Mouse (Mus musculus) bone marrow macrophage, adult 2 months (primary cell): ENCODE data around the gene Slc19a1. TPM values are rescaled to one million over a fixed set of nuclear protein-coding genes. Genes with fewer than 3 reads are reported as not detected.

Source experiments
- H3K27ac ChIP-seq: 2 replicates; pipeline ENCODE4 v1.5.1; 2012; ENCODE audit warnings: low read depth, low read length; ENCODE audit not compliant: insufficient read depth
- H3K4me1 ChIP-seq: 2 replicates; pipeline ENCODE4 v1.6.1; 2012; ENCODE audit warnings: low read length; ENCODE audit not compliant: control insufficient read depth, insufficient read depth
- H3K4me3 ChIP-seq: 2 replicates; pipeline ENCODE4 v1.5.1; 2012; ENCODE audit warnings: mild to moderate bottlenecking, low read length, moderate library complexity; ENCODE audit not compliant: insufficient read depth
- CTCF ChIP-seq: IDR thresholded peaks from 2 replicates; pipeline ENCODE4 v1.5.1; 2012; ENCODE audit warnings: low read depth, mild to moderate bottlenecking, low read length, moderate library complexity
- POLR2A ChIP-seq: IDR thresholded peaks from 2 replicates; pipeline ENCODE4 v1.6.1; 2012; ENCODE audit warnings: mild to moderate bottlenecking, low read depth, low read length, borderline replicate concordance
- polyA plus RNA-seq: library from polyadenylated mRNA; stranded (reverse); fragments of >200 nt; gene quantifications from 2 replicates; pipeline ENCODE4 v1.2.4, GENCODE M21; 2012; ENCODE audit not compliant: missing spikeins, insufficient read depth, insufficient read length

The Slc19a1 gene
- polyA plus RNA-seq, 1 experiment = 10.7 TPM

DNA sequence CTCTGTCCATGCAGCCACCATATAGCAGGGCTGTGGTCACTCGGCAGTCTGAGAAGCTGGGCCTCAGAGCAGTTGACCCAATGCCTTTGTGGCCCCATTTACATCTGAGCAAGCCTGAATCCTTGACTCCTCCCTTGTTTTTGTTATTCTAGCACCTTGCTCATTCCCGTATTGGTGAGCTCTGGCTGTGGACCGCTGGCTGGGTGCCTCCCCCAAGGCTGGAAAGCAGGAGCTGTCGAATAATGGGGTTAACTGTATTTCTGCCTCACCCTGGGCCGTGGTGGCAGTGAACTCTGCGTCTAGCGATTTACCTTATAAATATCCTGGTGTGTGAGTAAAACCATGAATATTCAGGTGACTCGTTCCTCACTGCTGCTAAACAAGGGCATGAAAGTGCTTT is 15.5 kb upstream of the Slc19a1 start:
- H3K4me3 ChIP-seq = no peak overlapping the region
- H3K27ac ChIP-seq = no peak overlapping the region
- no peaks in the 10 kb centered on the region for H3K4me1 ChIP-seq
- TF ChIP-seq POLR2A (no peak), CTCF (no peak)

DNA sequence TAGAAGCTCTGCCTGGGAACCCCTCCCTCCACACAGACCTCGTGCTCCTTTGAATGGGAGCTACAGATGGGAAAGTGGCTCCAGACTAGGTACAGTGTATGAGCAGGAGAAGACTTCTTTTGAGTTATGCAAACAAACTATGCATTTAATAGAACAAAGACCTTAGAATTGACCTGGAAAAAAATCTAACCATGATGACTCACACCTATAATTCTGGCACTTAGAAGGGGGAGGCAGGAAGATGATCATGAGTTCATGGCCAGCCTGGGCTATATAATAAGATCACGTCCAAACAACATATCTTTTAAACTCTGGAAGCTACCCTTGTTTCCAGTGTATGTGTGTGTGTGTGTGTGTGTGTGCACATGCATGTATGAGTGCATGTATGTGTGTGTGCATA is 15.0 kb upstream of the Slc19a1 start:
- Histone ChIP-seq H3K4me3 (no peak overlapping the region), H3K4me1 (no peaks in the 10 kb centered on the region), H3K27ac (no peak overlapping the region)
- TF ChIP-seq POLR2A (no peak), CTCF (no peak)

DNA sequence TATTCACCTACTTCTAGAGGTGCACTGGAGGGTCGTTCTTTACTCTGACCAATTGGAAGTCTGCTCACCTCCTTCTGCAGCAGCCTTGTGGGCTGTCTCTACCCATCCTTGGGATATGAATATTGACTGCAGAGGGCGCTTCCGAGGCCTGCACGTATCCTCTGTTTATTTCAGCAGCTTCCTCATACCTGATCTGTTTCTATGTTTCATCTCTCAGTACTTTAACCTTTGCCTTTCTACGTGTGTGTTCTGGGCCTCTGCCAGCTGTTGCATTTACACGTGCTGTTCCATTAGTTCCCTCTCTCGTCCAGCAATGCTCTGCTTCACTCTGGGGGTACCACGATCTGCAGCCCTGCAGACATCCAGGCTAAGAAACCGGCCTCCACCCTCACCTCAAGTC is 14.4 kb upstream of the Slc19a1 start:
- H3K27ac ChIP-seq = no peak overlapping the region
- TF ChIP-seq CTCF (no peak), POLR2A (no peak)
- H3K4me1 ChIP-seq = no peaks in the 10 kb centered on the region
- H3K4me3 ChIP-seq = no peak overlapping the region

DNA sequence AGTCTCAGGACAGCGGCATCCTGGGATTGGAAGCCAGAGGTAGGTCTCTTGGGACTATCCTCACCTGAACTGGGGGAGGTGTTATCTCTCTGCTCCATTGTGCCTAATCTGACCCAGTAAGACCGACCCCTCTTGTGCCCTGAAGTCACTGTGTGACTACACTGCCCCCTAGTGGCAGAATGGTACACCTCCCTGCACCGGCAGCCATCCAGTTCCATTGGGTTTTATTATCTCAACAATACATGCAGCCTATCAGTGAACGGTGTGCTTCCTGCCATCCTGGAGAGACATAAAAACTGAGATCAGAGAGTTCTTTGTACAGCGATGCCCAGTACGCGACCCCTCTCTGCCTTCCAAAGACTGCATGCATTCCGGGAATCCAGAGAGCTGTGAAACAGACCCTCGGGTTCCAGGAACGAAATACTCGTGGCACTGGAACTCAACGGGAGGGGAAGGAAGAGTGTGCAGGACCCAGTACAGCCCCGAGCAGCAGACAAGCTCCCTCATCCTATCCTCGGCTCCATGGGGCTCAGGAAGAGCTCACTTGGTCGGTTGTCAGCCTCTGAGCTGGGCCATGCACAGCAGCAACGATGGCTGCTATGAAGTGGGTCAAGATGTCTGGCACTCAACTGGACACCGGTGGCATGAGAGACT is 10.5 kb upstream of the Slc19a1 start:
- Histone ChIP-seq H3K4me1 (no peaks in the 10 kb centered on the region), H3K27ac (no peak overlapping the region), H3K4me3 (no peak overlapping the region)
- peak; percentile 98 for TF ChIP-seq CTCF
- TF ChIP-seq POLR2A = no peak

DNA sequence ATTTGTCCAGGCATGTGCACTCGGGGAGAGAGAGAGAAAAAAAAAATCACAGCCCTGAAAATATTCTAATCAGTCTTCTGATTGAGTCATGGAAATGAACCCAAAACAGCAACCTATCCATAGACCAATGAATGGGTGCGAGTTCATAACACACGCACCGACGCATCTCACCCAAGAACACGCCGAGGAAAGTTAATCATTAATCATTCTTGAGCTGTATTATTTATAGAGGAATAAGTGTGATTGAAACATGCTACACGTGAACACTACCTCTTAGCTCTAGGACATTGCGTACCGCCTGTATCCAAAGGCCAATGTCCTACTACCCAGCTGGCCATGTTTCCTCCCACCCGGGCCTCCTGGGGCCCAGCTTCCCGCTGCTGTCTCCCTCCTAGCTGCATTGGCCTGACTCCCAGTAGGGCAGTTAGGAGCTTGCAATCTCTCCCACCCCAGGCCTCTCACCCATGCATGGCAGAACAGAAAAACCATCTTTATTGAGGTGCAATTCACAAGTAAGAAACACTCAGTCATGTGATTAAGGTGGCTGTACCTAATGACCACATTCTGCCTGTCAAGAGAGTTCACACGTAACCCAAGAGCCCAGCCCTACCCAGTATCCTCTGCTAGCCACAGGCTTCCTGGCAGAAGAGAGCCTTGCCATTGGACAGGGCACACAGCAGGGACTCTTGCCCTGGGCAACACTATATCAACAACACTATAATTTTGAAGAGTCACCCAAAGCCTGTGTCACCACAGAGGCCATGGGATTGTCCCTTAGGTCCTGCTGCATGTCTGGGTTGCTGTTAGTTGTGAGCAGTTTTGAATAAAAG is 9.5 kb upstream of the Slc19a1 start:
- no peaks in the 10 kb centered on the region for H3K4me1 ChIP-seq
- no peak overlapping the region for H3K27ac ChIP-seq
- TF ChIP-seq CTCF (no peak), POLR2A (no peak)

DNA sequence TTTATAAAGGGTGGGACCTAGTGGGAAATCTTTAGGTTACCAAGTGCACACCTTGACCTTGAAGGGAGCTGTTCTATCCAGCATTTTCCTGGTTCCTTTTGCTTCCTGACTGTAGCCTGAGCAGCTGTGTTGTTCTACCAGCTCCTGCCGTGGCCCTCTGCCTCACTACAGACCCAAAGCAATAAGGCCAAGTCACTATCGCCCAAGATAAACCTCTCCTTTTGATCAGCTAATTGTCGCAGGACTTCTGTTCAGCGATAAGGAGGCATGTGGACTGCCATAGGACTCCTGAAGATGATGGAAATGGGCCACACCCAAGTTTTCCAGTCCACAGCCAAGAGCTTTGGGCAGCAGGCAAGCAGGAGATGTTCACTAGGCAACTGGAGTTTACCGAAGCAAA is 7.8 kb upstream of the Slc19a1 start:
- H3K27ac ChIP-seq = no peak overlapping the region
- no peaks in the 10 kb centered on the region for H3K4me1 ChIP-seq
- H3K4me3 ChIP-seq = no peak overlapping the region
- TF ChIP-seq POLR2A = no peak

More for the DNA sequence above, 9.5 kb upstream of the Slc19a1 start:
- no peak overlapping the region for H3K4me3 ChIP-seq

DNA sequence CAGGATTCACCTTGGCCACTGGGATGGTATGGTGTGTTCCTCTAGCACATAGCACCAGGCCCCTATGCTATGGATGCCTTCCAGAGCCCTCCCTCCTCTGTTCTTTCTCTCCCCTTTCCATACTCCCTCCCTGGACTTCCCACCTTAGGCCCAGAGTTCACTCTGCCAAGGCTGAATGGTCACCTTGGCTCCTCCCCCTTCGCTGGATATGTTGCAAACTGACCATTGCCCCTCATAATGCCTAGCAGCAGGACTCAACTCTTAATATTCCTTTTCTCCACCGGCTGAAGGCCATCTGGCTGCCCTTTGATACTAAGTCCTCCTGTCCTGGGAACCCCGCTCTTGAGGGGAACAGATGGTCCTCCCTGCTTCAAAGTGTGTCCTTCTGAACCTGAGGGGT is 5.1 kb upstream of the Slc19a1 start:
- Histone ChIP-seq H3K27ac (no peak overlapping the region), H3K4me1 (no peaks in the 10 kb centered on the region), H3K4me3 (no peak overlapping the region)
- TF ChIP-seq CTCF (no peak), POLR2A (no peak)

DNA sequence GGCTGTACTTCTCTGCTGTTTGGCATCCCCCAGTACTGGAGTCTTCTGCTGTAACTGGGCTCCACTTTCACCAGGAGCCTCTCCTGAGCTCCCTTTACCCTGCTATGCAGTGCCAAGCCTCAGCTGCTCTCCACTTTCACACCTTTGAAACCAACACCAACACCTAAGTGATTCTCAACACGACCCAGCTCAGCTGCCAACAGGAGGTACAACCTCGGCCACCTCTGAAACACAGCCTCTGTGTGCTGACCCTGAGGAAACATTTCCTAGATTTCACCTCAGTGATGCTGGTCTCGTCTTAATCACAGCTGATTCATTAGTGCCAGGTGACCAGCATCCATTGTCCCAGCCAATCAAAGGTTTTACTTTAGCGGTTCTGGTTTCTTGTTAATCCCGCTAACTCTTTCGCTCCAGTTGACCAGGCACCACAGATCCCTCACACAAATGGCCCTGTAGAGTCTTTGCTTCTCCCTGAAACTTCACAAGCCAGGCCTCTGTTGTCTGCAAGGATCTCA is 3.2 kb upstream of the Slc19a1 start:
- H3K4me3 ChIP-seq = no peak overlapping the region
- TF ChIP-seq POLR2A (no peak), CTCF (no peak)
- H3K27ac ChIP-seq = no peak overlapping the region
- H3K4me1 ChIP-seq = no peaks in the 10 kb centered on the region

DNA sequence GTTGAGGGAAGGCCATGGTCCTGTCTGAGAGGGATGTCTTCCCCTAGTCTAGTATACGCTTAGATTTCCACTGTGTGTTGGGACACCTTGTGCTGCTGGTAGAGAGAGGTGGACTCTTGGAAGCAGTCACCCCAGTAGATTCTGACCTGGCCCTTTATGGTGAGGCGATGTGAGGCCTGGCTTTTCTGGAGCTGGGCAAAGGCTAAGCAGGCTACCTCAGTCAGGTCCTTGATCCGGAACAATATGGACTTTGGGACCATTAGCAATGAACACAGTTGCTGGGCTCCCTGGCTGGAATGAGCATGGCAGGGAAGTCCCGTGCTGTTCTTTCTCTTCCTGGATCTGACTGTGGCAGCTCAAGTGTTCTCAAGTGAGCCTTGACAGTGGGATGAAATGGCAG is 2.3 kb upstream of the Slc19a1 start:
- H3K4me3 ChIP-seq = no peak overlapping the region
- TF ChIP-seq CTCF = no peak
- TF ChIP-seq POLR2A = no peak
- no peaks in the 10 kb centered on the region for H3K4me1 ChIP-seq
- no peak overlapping the region for H3K27ac ChIP-seq

DNA sequence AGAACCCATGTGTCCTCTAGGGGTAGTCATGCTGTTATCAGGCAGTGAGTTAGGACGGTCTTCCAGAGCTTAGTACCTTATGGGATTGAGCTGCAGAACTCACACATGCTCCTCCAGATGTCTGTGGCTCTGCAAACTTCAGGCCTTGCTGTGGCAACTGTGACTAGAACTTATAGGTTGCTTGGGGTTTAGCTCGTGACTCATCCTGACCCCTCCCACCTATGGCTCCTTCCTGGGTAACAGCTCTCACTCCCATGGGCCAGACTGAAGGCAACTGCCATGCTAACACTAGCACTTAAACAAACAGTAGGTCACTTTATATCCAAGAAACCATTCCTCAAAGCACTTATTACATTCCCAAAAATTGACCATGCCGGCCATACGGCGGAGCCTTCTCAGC is 1.4 kb upstream of the Slc19a1 start:
- no peak overlapping the region for H3K27ac ChIP-seq
- H3K4me1 ChIP-seq = peaks cover 4% of the 10 kb centered on the region; the same call in 1 of the 2 replicates
- TF ChIP-seq POLR2A (no peak), CTCF (no peak)
- no peak overlapping the region for H3K4me3 ChIP-seq
